Mouse (Mus musculus) bone marrow macrophage, adult 2 months (primary cell): Measurements from ENCODE around the gene Mapk7.

Experiments
- CTCF ChIP-seq: IDR thresholded peaks from 2 replicates; pipeline ENCODE4 v1.5.1; 2012; ENCODE audit warnings: low read depth, mild to moderate bottlenecking, low read length, moderate library complexity
- POLR2A ChIP-seq: IDR thresholded peaks from 2 replicates; pipeline ENCODE4 v1.6.1; 2012; ENCODE audit warnings: mild to moderate bottlenecking, low read depth, low read length, borderline replicate concordance

DNA sequence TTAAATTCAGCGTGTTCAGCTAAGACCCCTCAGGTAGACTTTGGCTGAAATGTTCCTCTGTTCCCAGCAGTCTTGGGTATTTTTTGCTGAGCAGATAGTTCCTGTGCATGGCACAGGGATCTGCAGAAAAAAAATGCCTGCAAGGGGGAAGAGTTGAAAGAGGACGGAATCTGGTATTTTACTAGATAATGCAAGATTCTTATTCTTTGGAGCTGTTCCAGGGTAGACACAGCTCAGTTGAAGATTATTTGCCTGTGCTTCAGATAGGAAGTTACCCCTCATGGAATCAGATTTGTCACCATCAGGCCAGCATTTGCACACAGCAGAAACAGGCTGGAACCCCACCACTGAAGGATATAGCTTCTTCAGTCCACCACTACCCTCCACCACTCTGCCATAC, 1.3 kb upstream of the Mapk7 start:
- TF ChIP-seq CTCF (no peak), POLR2A (no peak)
